Mouse (Mus musculus) forebrain, postnatal 0 days (tissue): ENCODE results near the gene Itgae. TPM values are rescaled to one million over a fixed set of nuclear protein-coding genes. Genes with fewer than 3 reads are reported as not detected.

Experiments
- ATAC-seq: fragments of 200-750 bp; cut with Nextera tagmentation; 2 replicates; pipeline ENCODE4 v1.8.0; 2017; ENCODE audit warnings: mild to moderate bottlenecking, moderate library complexity
- DNase-seq: peaks from one replicate; pipeline ENCODE4 v3.0.0-alpha.2; 2015
- H3K27ac ChIP-seq: fragments of 300-500 bp; sonication (generic); 2 replicates; pipeline ENCODE4 v1.5.1; 2014; ENCODE audit warnings: low read depth, mild to moderate bottlenecking, antibody characterized with exemption, low read length, moderate library complexity, mixed read lengths
- H3K27me3 ChIP-seq: fragments of 300-500 bp; sonication (generic); 2 replicates; pipeline ENCODE4 v1.6.1; 2014; ENCODE audit warnings: mild to moderate bottlenecking, low read length, mixed read lengths; ENCODE audit not compliant: insufficient read depth
- H3K36me3 ChIP-seq: fragments of 300-500 bp; sonication (generic); 2 replicates; pipeline ENCODE4 v1.6.1; 2014; ENCODE audit warnings: mild to moderate bottlenecking, moderate library complexity; ENCODE audit not compliant: insufficient read depth
- H3K4me1 ChIP-seq: fragments of 300-500 bp; sonication (generic); 2 replicates; pipeline ENCODE4 v1.6.1; 2014; ENCODE audit warnings: antibody characterized with exemption; ENCODE audit not compliant: insufficient read depth
- H3K4me2 ChIP-seq: fragments of 300-500 bp; sonication (generic); 2 replicates; pipeline ENCODE4 v1.6.1; 2014; ENCODE audit warnings: low read depth, mild to moderate bottlenecking, moderate library complexity
- H3K4me3 ChIP-seq: fragments of 300-500 bp; sonication (generic); 2 replicates; pipeline ENCODE4 v1.5.1; 2014; ENCODE audit warnings: low read depth, low read length, mixed read lengths
- H3K9ac ChIP-seq: fragments of 300-500 bp; sonication (generic); 2 replicates; pipeline ENCODE4 v1.6.1; 2014; ENCODE audit warnings: mild to moderate bottlenecking
- H3K9me3 ChIP-seq: fragments of 300-500 bp; sonication (generic); 2 replicates; pipeline ENCODE4 v1.6.1; 2016; ENCODE audit warnings: low read length
- CTCF ChIP-seq: sonication (generic); IDR thresholded peaks from 2 replicates; pipeline ENCODE4 v1.5.1; 2016; ENCODE audit warnings: antibody characterized with exemption, control low read depth, low read depth
- WGBS: fragments of 180-500 bp; shearing (Covaris S2); extraction: QIAGEN DNeasy Blood & Tissue Kit; methylation state at CpG from one replicate; pipeline ENCODE4 v1.1.7; 2014; 5-methylcytosine and 5-hydroxymethylcytosine counted together
- polyA plus RNA-seq: library from polyadenylated mRNA; unstranded; fragments of >200 nt; fragmentation: Nextera tagmentation; extraction: Ambion mirVana; gene quantifications from 2 replicates; pipeline ENCODE4 v1.2.1, GENCODE M21; 2015
- total RNA-seq: library from RNA; depleted of rRNA; stranded (reverse); fragments of >200 nt; gene quantifications from 2 replicates; pipeline ENCODE4 v1.2.3, GENCODE M21; 2014

The Itgae gene
- total and polyA plus RNA-seq, 2 experiments from 2014 or later, result 0.21 to 0.24 TPM

DNA sequence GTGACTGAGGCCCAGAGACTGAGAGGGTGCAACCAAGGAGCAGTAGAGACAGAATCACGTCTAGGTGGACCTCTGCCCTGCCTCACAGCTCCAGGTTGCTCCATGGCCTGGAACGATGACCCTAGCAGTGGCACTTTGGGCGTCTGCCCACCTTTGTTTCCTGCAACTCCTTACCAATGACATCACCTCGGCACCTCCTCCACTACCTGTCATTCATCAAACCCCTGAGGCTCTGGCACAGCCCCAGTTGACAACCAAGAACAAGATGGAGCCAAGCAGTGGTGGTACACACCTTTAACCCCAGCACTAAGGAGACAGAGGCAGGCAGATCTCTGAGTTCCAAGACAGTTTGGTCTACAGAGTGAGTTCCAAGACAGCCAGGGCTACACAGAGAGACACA is 1.7 kb downstream of the Itgae start:
- 73% methylated on average over 4 of the region's 4 CpGs for WGBS
- Histone ChIP-seq H3K27ac (no peak overlapping the region), H3K4me2 (no peak overlapping the region), H3K9me3 (no peaks in the 10 kb centered on the region), H3K4me3 (no peak overlapping the region), H3K4me1 (no peaks in the 10 kb centered on the region), H3K36me3 (no peaks in the 10 kb centered on the region), H3K27me3 (no peaks in the 10 kb centered on the region), H3K9ac (no peak overlapping the region)
- ATAC-seq (no peak), DNase-seq (no peak)
- TF ChIP-seq CTCF, result no peak

DNA sequence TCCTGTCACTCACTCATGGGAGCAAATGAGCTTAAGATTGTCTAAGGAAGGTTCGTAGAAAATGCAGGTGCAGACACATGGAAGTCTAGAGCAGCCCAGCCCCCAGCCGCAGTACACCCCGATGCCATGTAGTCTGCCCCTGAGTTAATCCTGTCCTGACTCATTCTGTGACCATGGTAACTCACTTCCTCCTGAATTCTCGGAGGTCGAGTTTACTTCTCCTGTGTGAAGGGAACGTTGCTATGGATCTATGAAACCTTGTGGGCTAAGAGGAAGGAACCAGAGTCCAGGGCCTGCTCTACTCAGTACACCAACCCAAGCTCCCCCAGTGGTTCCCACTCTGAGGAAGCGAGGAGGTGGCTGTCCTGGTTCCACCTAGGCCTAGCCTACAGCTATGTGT is 2.5 kb downstream of the Itgae start:
- no peaks in the 10 kb centered on the region for H3K4me1 ChIP-seq
- DNase-seq, result no peak
- H3K27me3 ChIP-seq, result no peaks in the 10 kb centered on the region
- no peaks in the 10 kb centered on the region for H3K36me3 ChIP-seq
- no peak overlapping the region for H3K27ac ChIP-seq
- no peak for ATAC-seq
- no peaks in the 10 kb centered on the region for H3K9me3 ChIP-seq
- WGBS, result 78% methylated on average over 7 of the region's 7 CpGs
- no peak overlapping the region for H3K4me3 ChIP-seq
- no peak overlapping the region for H3K4me2 ChIP-seq
- no peak for TF ChIP-seq CTCF
- no peak overlapping the region for H3K9ac ChIP-seq

DNA sequence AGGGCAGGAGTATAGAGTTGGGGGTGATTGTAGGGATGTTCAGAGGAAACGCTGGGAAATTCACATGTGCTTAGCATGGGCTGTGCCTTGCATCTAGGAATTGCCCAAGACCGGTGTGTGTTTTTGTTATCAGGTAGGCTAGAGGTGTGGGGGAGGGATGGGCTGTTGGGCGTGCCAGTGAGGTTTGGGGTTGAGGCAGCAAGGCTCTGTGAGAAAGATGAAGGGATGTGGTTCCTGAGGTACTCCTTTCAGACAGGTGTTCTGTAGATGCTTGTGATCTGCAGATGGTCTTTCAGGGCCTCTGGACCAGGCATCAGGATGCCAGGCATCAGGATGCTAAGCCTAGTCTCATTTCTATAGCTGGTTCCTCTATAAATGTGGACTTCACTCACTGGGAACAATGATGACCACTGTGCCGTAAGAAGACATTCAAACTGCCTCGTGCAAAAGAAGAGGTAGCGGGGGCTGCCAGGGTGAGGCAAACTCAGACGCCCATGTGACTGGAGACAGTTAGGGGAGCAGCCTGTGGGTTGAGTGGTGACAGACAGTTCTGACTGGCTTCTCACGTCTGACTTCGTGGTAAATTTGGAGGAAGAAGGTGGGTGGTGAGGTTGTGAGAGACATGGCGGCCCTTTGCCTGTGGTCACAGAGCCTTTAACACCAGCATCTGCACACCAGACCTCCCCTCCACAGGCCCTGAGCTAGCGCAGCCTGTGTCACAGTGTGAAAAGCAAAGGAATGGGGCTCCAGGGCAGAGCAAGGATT is 4.0 kb downstream of the Itgae start:
- no peaks in the 10 kb centered on the region for H3K4me1 ChIP-seq
- ATAC-seq, result no peak

DNA sequence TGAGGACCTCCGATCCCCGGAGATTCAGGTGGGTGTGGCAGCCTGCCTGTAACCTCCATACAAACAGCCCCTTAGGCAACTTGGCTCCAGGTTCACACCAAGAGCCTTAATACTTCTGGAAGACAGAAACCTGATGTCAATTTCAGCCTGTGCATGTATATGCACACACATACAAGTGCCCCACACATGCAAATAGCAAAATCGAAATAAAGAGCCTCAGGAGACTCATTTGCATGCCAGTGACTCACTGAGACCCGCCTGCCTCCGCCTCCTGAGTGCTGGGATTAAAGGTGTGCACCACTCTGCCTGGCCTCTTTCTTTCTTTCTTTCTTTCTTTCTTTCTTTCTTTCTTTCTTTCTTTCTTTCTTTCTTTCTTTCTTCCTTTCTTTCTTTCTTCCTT is 8.5 kb downstream of the Itgae start:
- no peaks in the 10 kb centered on the region for H3K4me1 ChIP-seq
- no peak overlapping the region for H3K27ac ChIP-seq
- H3K9ac ChIP-seq, result no peak overlapping the region
- WGBS, result 42% methylated on average over 5 of the region's 5 CpGs
- no peaks in the 10 kb centered on the region for H3K27me3 ChIP-seq
- DNase-seq, result no peak
- H3K9me3 ChIP-seq, result no peaks in the 10 kb centered on the region
- TF ChIP-seq CTCF, result no peak
- H3K4me2 ChIP-seq, result no peak overlapping the region
- no peak for ATAC-seq
- H3K36me3 ChIP-seq, result no peaks in the 10 kb centered on the region
- H3K4me3 ChIP-seq, result no peak overlapping the region

More for the DNA sequence above, 4.0 kb downstream of the Itgae start:
- Histone ChIP-seq H3K9ac (no peak overlapping the region), H3K4me2 (no peak overlapping the region), H3K9me3 (no peaks in the 10 kb centered on the region), H3K4me3 (no peak overlapping the region), H3K27ac (no peak overlapping the region), H3K36me3 (no peaks in the 10 kb centered on the region), H3K27me3 (no peaks in the 10 kb centered on the region)
- 82% methylated on average over 11 of the region's 11 CpGs for whole genome bisulfite sequencing
- TF ChIP-seq CTCF, result no peak
- DNase-seq, result no peak

DNA sequence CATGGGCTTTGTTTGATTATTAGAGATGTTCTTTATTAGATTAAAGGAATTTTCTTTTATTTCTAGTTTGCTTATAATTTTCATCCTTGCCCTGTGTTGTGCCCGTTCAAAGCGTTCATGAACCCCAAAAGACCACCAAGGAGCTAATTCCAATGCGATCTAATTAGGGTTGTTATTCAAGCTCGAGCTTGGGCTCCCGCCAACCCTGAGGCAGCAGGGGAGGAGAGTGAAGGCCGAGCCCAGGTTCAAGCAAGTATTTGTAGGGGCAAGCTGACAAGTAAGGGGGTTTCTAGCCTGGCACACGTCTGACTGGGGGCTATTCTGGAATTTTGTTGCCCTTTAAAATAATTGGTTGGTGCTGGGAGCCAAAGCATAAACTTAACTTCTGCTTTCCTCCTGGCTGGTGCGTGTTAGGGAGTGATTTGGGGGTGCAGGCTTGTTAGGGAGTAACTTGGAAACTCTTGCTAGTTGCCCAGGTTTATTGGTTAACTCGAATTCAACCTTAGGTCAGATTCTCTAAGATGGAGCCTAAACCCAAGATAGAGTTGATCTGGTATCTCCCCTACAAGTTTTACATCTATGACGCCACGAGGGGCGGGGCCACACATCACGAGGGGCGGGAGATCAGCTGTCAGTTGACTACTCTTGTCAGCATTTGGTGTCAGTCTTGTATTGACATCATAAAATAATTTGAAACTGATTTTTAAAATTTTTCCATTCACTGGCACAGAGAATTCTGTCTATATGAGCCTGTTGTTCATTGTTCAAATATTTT is 9.8 kb downstream of the Itgae start:
- no peak overlapping the region for H3K9ac ChIP-seq
- no peak for DNase-seq
- 44% methylated on average over 14 of the region's 14 CpGs for WGBS

DNA sequence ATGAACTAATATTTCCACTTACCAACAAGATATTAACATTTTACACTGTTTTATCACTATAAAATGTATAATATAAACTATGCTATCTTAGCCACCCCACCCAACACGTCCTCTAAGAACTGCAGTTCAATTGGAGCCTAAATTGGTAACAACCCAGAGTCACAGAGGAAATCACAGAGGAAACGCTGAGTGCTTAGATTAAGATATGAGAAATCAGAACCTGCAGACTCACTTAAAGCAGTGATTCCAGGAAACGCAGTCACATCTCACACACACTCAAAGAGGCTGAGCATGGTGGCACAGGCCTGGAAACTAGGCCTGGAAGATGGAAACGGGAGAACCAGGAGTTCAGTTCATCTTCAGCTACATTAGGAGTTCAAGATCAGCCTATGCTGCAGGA is 10.9 kb downstream of the Itgae start:
- TF ChIP-seq CTCF, result no peak
- Histone ChIP-seq H3K4me1 (no peaks in the 10 kb centered on the region), H3K4me3 (no peak overlapping the region), H3K9ac (no peak overlapping the region), H3K4me2 (no peak overlapping the region), H3K27me3 (no peaks in the 10 kb centered on the region), H3K36me3 (no peaks in the 10 kb centered on the region), H3K9me3 (no peaks in the 10 kb centered on the region), H3K27ac (no peak overlapping the region)
- DNase-seq (no peak), ATAC-seq (no peak)
- 88% methylated on average over 4 of the region's 4 CpGs for WGBS

More for the DNA sequence above, 9.8 kb downstream of the Itgae start:
- no peaks in the 10 kb centered on the region for H3K4me1 ChIP-seq
- H3K27me3 ChIP-seq, result no peaks in the 10 kb centered on the region
- no peak overlapping the region for H3K4me3 ChIP-seq
- H3K36me3 ChIP-seq, result no peaks in the 10 kb centered on the region
- no peak for ATAC-seq
- H3K27ac ChIP-seq, result no peak overlapping the region
- TF ChIP-seq CTCF, result no peak
- no peak overlapping the region for H3K4me2 ChIP-seq
- H3K9me3 ChIP-seq, result no peaks in the 10 kb centered on the region

DNA sequence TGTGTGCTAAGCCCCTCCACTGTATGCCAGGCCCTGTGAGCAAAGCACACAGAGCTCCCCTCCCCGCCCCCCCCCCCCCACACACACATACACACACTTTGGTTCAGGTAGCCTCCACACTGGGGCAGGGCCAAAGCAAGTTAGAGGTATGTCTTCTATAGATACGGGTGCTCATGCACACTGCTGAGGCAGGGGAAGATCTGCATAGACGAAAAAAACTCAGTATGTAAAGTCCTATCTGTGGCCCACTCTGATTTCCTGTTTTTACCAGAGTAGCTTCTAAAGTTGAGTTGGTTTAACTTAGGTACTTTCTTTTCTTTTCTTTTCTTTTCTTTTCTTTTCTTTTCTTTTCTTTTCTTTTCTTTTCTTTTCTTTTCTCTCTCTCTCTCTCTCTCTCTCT is 14.9 kb downstream of the Itgae start:
- no peak overlapping the region for H3K27ac ChIP-seq
- no peak overlapping the region for H3K4me2 ChIP-seq
- no peak overlapping the region for H3K9ac ChIP-seq
- H3K4me1 ChIP-seq, result no peaks in the 10 kb centered on the region
- ATAC-seq (no peak), DNase-seq (no peak)
- no peak overlapping the region for H3K4me3 ChIP-seq
- WGBS, result 56% methylated on average over 3 of the region's 3 CpGs
- no peaks in the 10 kb centered on the region for H3K36me3 ChIP-seq
- no peaks in the 10 kb centered on the region for H3K9me3 ChIP-seq
- no peaks in the 10 kb centered on the region for H3K27me3 ChIP-seq
- TF ChIP-seq CTCF, result no peak
